Mouse (Mus musculus) lung, embryonic 14.5 days (tissue): Measurements from ENCODE around the gene Gm21988. TPM values are rescaled to one million over a fixed set of nuclear protein-coding genes. Genes with fewer than 3 reads are reported as not detected.

Experiments
- ATAC-seq: fragments of 200-750 bp; cut with Nextera tagmentation; 2 replicates; pipeline ENCODE4 v1.8.0; 2017; ENCODE audit warnings: mild to moderate bottlenecking, moderate TSS enrichment, moderate library complexity; ENCODE audit not compliant: insufficient read depth
- DNase-seq: peaks from one replicate; pipeline ENCODE4 v3.0.0-alpha.2; 2015
- H3K27ac ChIP-seq: fragments of 300-500 bp; sonication (generic); 2 replicates; pipeline ENCODE4 v1.5.1; 2014; ENCODE audit warnings: low read depth, mild to moderate bottlenecking, moderate library complexity
- H3K27me3 ChIP-seq: fragments of 300-500 bp; sonication (generic); 2 replicates; pipeline ENCODE4 v1.6.1; 2014; ENCODE audit warnings: low read length, control low read depth; ENCODE audit not compliant: insufficient read depth
- H3K36me3 ChIP-seq: fragments of 300-500 bp; sonication (generic); 2 replicates; pipeline ENCODE4 v1.6.1; 2014; ENCODE audit warnings: control low read depth; ENCODE audit not compliant: insufficient read depth
- H3K4me1 ChIP-seq: fragments of 300-500 bp; sonication (generic); 2 replicates; pipeline ENCODE4 v1.6.1; 2014; ENCODE audit warnings: antibody characterized with exemption, control low read depth; ENCODE audit not compliant: insufficient read depth
- H3K4me2 ChIP-seq: fragments of 300-500 bp; sonication (generic); 2 replicates; pipeline ENCODE4 v1.6.1; 2014; ENCODE audit warnings: mild to moderate bottlenecking
- H3K4me3 ChIP-seq: fragments of 300-500 bp; sonication (generic); 2 replicates; pipeline ENCODE4 v1.5.1; 2014; ENCODE audit warnings: low read depth, low read length
- H3K9ac ChIP-seq: fragments of 300-500 bp; sonication (generic); 2 replicates; pipeline ENCODE4 v1.6.1; 2014
- H3K9me3 ChIP-seq: fragments of 300-500 bp; sonication (generic); 2 replicates; pipeline ENCODE4 v1.6.1; 2016; ENCODE audit warnings: low read depth, low read length, control low read depth
- CTCF ChIP-seq: IDR thresholded peaks from 2 replicates; pipeline ENCODE4 v1.5.1; 2016; ENCODE audit warnings: antibody characterized with exemption, low read depth
- WGBS: fragments of 180-500 bp; shearing (Covaris S2); extraction: QIAGEN DNeasy Blood & Tissue Kit; methylation state at CpG from one replicate; pipeline ENCODE4 v1.1.7; 2014; 5-methylcytosine and 5-hydroxymethylcytosine counted together
- polyA plus RNA-seq: library from polyadenylated mRNA; unstranded; fragments of >200 nt; fragmentation: Nextera tagmentation; extraction: Ambion mirVana; gene quantifications from 2 replicates; pipeline ENCODE4 v1.2.1, GENCODE M21; 2014

Gm21988 gene
- polyA plus RNA-seq, 1 experiment from 2014 or later = 10.8 TPM

DNA sequence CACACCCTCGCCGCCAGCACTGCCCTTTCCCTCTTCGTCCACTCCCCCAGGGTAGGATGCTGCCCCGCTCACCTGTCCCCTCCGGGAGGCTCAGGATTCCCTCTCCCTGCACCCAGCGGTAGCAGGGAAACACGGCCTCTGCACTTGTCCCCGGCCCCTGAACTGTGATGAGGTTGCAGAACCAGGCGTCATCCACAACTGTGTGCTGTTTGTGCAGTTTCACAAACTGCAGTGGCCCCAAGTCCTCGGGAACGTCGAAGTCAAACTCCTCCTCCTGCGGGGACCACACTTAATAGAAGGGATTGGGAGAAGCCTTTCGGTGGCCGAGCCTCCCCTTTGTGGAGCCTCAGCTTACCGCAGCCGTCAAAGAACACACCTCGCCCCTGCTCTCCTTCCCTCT, 14.7 kb upstream of the Gm21988 start:
- ATAC-seq (no peak), DNase-seq (no peak)
- Histone ChIP-seq H3K9ac (peak overlapping the region; percentile 36; the same call in 1 of the 2 replicates), H3K4me3 (peak overlapping the region; percentile 30), H3K36me3 (no peaks in the 10 kb centered on the region), H3K9me3 (no peaks in the 10 kb centered on the region), H3K27ac (no peak overlapping the region), H3K4me2 (peak overlapping the region; percentile 60), H3K27me3 (peaks cover 37% of the 10 kb centered on the region), H3K4me1 (no peaks in the 10 kb centered on the region)
- no peak for TF ChIP-seq CTCF
- 4% methylated on average over 18 of the region's 18 CpGs for WGBS

DNA sequence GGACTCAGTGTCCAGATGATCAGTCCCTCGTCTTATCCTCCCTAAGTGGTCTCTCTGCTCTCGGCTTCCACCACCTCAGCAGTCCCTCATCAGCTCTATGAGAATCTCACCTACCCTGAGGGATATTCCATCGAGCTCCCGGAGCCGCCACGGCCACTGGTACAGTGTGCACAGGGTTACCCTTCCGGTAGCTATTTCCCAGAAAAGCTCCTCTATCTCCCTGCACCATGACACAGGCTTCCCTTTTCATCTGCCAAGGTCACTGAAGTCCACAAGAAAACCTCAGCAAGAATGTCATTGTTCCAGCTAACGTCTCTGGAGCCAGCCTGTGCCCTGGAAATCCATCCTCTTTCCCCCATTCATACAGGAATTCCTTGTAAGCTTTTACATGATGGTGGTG, 12.2 kb upstream of the Gm21988 start:
- WGBS = 76% methylated on average over 8 of the region's 8 CpGs
- DNase-seq (no peak), ATAC-seq (no peak)
- Histone ChIP-seq H3K27ac (no peak overlapping the region), H3K9me3 (no peaks in the 10 kb centered on the region), H3K27me3 (peaks cover 37% of the 10 kb centered on the region), H3K4me1 (no peaks in the 10 kb centered on the region), H3K4me3 (no peak overlapping the region), H3K36me3 (no peaks in the 10 kb centered on the region), H3K4me2 (no peak overlapping the region), H3K9ac (no peak overlapping the region)
- TF ChIP-seq CTCF = no peak

DNA sequence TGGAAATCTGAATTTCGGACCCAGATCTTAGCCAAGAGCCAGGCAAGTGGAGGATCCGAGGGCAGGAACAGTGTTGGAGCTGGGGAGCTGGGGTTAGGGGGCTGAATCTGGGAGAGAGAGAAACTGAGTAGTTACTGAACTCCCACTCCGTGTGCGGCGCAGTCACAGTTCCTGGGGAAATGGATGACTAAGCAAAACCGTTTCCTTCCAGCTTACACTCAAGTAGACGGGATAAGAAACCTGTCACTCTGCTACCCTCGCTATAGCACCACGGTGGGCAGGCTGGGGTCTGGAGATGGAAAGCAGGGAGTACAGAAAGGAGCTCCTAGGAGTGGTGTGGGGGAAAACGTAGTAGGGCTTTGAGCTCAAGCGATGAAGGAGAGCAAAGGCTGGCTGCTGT, 10.5 kb upstream of the Gm21988 start:
- H3K4me1 ChIP-seq = no peaks in the 10 kb centered on the region
- no peak overlapping the region for H3K9ac ChIP-seq
- 59% methylated on average over 11 of the region's 11 CpGs for WGBS
- H3K27ac ChIP-seq = no peak overlapping the region
- ATAC-seq (no peak), DNase-seq (no peak)
- H3K27me3 ChIP-seq = peaks cover 33% of the 10 kb centered on the region
- H3K4me2 ChIP-seq = no peak overlapping the region
- no peak for TF ChIP-seq CTCF
- H3K4me3 ChIP-seq = no peak overlapping the region
- no peaks in the 10 kb centered on the region for H3K36me3 ChIP-seq
- no peaks in the 10 kb centered on the region for H3K9me3 ChIP-seq

GRCm38 (mm10) chr11:70247136-70247845, 7.7 kb upstream of the Gm21988 start:
- no peaks in the 10 kb centered on the region for H3K9me3 ChIP-seq
- TF ChIP-seq CTCF = peak; percentile 83
- ATAC-seq (no peak), DNase-seq (peak; percentile 86)
- no peaks in the 10 kb centered on the region for H3K36me3 ChIP-seq
- 53% methylated on average over 9 of the region's 9 CpGs for WGBS
- no peaks in the 10 kb centered on the region for H3K4me1 ChIP-seq
- H3K27me3 ChIP-seq = peaks cover 4% of the 10 kb centered on the region
- H3K9ac ChIP-seq = no peak overlapping the region
- H3K4me2 ChIP-seq = no peak overlapping the region
- no peak overlapping the region for H3K4me3 ChIP-seq
- no peak overlapping the region for H3K27ac ChIP-seq

GRCm38 (mm10) chr11:70242591-70242990, 3.0 kb upstream of the Gm21988 start:
- TF ChIP-seq CTCF = no peak
- no peaks in the 10 kb centered on the region for H3K9me3 ChIP-seq
- DNase-seq (no peak), ATAC-seq (no peak)
- no peaks in the 10 kb centered on the region for H3K36me3 ChIP-seq
- no peak overlapping the region for H3K4me2 ChIP-seq
- WGBS = 69% methylated on average over 11 of the region's 11 CpGs
- H3K9ac ChIP-seq = no peak overlapping the region
- peaks cover 6% of the 10 kb centered on the region; the same call in 1 of the 2 replicates for H3K4me1 ChIP-seq
- H3K27me3 ChIP-seq = no peaks in the 10 kb centered on the region
- H3K27ac ChIP-seq = no peak overlapping the region
- H3K4me3 ChIP-seq = no peak overlapping the region

DNA sequence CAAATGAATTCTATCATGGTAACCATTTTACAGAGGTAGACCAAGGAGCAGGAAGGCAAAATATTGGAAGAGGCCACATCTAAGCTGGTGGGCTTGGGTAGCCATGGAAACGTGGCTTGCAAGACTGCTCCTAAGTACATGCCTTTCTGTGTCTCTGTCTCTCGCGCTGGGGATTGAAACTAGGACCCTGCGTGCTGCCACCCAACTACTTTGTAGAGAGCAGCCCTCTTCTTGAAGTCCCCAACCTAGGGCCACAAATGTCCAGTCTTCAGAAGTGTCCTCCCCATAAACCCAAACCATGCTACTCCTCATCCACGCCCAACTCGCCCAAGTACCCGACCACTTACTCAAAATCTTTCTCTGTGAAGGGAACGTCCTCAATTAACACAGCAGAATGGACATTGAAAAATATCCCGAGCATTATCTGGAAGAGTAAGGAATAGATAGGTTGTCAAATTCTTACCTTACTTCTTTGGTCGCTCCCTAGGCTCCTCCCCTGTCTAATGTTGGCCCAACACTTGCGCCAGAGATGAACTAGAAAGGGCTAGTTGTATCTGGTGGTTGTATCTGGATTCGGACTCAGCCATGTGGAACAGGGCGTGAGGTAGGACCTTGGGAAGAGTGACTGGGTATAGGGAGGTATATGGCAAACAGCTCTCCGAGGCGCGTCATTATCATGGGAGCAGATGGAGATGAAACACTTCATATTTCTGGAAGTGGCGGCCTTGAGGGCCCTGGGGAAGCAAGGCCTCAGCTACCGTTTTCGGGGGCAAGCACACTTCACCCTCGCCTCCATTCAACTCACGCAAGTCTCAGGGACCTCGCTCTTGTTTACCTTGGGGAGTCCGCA, 814 bp downstream of the Gm21988 start:
- Histone ChIP-seq H3K27ac (peak overlapping the region; percentile 95), H3K4me3 (peak overlapping the region; percentile 89), H3K9ac (peak overlapping the region; percentile 78), H3K4me2 (peak overlapping the region; percentile 95), H3K4me1 (peaks cover 9% of the 10 kb centered on the region; the same call in 1 of the 2 replicates), H3K36me3 (peaks cover 15% of the 10 kb centered on the region), H3K9me3 (no peaks in the 10 kb centered on the region), H3K27me3 (no peaks in the 10 kb centered on the region)
- no peak for ATAC-seq
- DNase-seq = no peak
- 8% methylated on average over 23 of the region's 23 CpGs for WGBS
- TF ChIP-seq CTCF = no peak

GRCm38 (mm10) chr11:70237457-70238167, 2.0 kb downstream of the Gm21988 start, which contains the start of gene 0610010K14Rik:
Gene 0610010K14Rik (minus strand): TSS chr11:70237914.
- Histone ChIP-seq H3K9me3 (no peaks in the 10 kb centered on the region), H3K4me2 (peak within 1 kb of the TSS; percentile 95), H3K9ac (peak within 1 kb of the TSS; percentile 78), H3K27ac (peak within 1 kb of the TSS; percentile 95), H3K27me3 (no peaks in the 10 kb centered on the region), H3K36me3 (peaks cover 15% of the 10 kb centered on the region), H3K4me3 (peak within 1 kb of the TSS; percentile 89), H3K4me1 (peaks cover 9% of the 10 kb centered on the region)
- TF ChIP-seq CTCF = peak; percentile 50
- ATAC-seq (peak; percentile 91), DNase-seq (peak; percentile 98)
- under 1% methylated on average over 70 of the region's 70 CpGs for WGBS
